Mouse (Mus musculus) thymus, adult 2 months (tissue): Measurements from ENCODE around the gene Ackr2.

Experiments
- CTCF ChIP-seq: fragments of 200-500 bp; IDR thresholded peaks from 2 replicates; pipeline ENCODE4 v1.5.1; 2012; ENCODE audit warnings: mild to moderate bottlenecking, control low read depth, low read length, moderate library complexity, borderline replicate concordance; ENCODE audit not compliant: control insufficient read depth, poor library complexity, insufficient read depth; ENCODE audit errors: extremely low read depth
- POLR2A ChIP-seq: fragments of 200-500 bp; IDR thresholded peaks from 2 replicates; pipeline ENCODE4 v1.6.1; 2012; ENCODE audit warnings: mild to moderate bottlenecking, low read length, control low read depth, moderate library complexity; ENCODE audit not compliant: control insufficient read depth, poor library complexity, insufficient read depth; ENCODE audit errors: extremely low read depth

- TF ChIP-seq CTCF (no peak), POLR2A (no peak)
These were observed 28.7 kb upstream of the Ackr2 start for GRCm38 (mm10) chr9:121869432-121869831.
